Mouse (Mus musculus): ENCODE data around the gene Grik3. TPM values are rescaled to one million over a fixed set of nuclear protein-coding genes. Genes with fewer than 3 reads are reported as not detected.

Gene Grik3
- polyA plus RNA-seq, 1 experiment = 10.3 TPM

DNA sequence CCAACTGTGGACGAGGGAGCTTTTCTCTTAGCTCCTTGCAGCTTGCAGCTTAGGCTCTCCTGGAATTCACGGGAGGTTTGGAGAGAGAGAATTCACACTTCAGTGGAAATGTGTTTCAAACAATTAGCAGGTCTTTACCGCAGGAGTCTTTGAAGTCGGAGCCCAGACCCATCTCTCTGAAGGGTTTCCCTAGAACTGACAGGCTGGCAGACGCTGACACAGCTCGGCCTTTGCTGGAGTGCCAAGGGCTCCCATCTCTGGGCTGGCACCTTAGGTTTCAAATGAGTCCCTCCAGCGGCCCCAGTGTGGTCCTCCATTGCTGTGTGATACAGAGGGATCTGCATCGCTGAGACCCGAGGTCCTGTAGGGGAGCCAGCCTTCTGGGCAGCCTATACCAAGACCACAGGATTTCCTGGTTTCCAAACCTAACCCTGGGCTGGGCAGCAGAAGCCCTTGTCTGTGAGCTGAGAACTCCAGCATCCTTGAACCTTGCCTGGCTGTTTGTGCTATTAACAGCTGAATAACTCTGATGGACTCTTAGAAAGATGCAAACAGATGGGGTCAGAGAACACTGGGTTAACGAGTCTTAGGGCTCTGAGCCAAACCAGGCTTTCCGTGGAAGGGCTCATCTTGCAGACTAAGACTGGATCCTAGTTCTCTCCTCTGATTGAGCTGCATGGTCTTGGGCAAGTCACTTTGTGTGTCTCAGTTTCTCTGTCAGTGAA lies 83.6 kb downstream of the Grik3 start:
- Histone ChIP-seq H3K4me1 (ENCODE audit: control insufficient read depth, insufficient read depth, low read length) (peaks cover 6% of the 10 kb centered on the region), H3K9me3 (replicated peaks; ENCODE audit: control insufficient read depth, insufficient read depth, low read length, poor library complexity, severe bottlenecking) (no peaks in the 10 kb centered on the region), H3K4me3 (ENCODE audit: low read depth, low read length) (no peak overlapping the region), H3K36me3 (ENCODE audit: control insufficient read depth, insufficient read depth, low read length, poor library complexity, severe bottlenecking) (no peaks in the 10 kb centered on the region), H3K27ac (ENCODE audit: insufficient read depth, low read length) (no peak overlapping the region), H3K27me3 (ENCODE audit: control insufficient read depth, insufficient read depth, low read length, poor library complexity, severe bottlenecking) (no peaks in the 10 kb centered on the region), H3K9ac (ENCODE audit: low read depth, poor library complexity, severe bottlenecking) (no peak overlapping the region)
- TF ChIP-seq EP300 (IDR thresholded peaks at IDR 0.05; ENCODE audit: insufficient read depth, low read depth, low read length) (no peak), POLR2A (IDR thresholded peaks at IDR 0.05; ENCODE audit: insufficient read depth, low read length) (no peak), CTCF (IDR thresholded peaks at IDR 0.05; ENCODE audit: low read depth, low read length) (no peak)

DNA sequence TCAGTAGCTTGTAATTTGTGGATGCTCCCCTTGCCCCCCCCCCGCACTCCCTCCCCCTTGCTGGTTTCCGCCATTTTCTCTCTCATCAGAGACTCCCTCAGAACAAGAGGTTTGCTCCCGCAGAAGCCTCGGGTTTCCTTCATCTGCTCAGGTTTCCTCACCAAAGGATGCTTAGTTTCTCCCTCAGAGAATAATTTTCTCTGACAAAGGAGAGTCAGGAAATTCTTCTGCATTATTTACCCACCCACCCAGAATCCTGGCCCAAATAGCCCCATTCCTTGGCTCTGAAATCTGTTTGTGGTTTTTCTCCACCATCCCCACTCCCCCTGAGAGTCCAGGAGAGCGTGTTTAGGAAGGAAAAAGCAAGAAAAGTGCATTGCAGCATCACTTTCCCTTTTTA lies 89.8 kb downstream of the Grik3 start:
- H3K9ac ChIP-seq (ENCODE audit: low read depth, poor library complexity, severe bottlenecking) = no peak overlapping the region
- H3K27me3 ChIP-seq (ENCODE audit: control insufficient read depth, insufficient read depth, low read length, poor library complexity, severe bottlenecking) = no peaks in the 10 kb centered on the region
- peaks cover 15% of the 10 kb centered on the region for H3K4me1 ChIP-seq (ENCODE audit: control insufficient read depth, insufficient read depth, low read length)
- no peak overlapping the region for H3K27ac ChIP-seq (ENCODE audit: insufficient read depth, low read length)
- TF ChIP-seq EP300 (IDR thresholded peaks at IDR 0.05; ENCODE audit: insufficient read depth, low read depth, low read length) (no peak), CTCF (IDR thresholded peaks at IDR 0.05; ENCODE audit: low read depth, low read length) (no peak), POLR2A (IDR thresholded peaks at IDR 0.05; ENCODE audit: insufficient read depth, low read length) (no peak)
- no peaks in the 10 kb centered on the region for H3K36me3 ChIP-seq (ENCODE audit: control insufficient read depth, insufficient read depth, low read length, poor library complexity, severe bottlenecking)
- no peaks in the 10 kb centered on the region for H3K9me3 ChIP-seq (replicated peaks; ENCODE audit: control insufficient read depth, insufficient read depth, low read length, poor library complexity, severe bottlenecking)
- H3K4me3 ChIP-seq (ENCODE audit: low read depth, low read length) = no peak overlapping the region

DNA sequence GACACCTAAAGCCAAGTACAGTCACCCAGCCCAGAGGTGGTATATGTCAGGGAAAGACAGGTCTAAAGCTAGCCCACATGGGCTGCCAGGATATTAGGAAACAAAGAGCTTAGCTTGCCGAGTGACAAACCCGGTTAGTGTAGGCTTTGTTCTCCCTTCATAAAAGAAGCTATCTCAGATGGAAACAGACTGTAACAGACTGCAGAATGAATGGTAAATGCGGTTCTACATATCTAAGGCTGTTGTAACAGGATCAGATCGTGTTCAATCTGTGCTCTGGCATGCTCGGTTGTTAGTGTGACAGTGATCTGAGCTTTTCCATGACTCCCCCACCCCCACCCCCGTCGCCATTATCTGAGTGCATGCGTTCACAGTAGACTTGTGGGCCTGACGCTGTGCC lies 92.8 kb downstream of the Grik3 start:
- TF ChIP-seq EP300 (IDR thresholded peaks at IDR 0.05; ENCODE audit: insufficient read depth, low read depth, low read length) (no peak), POLR2A (IDR thresholded peaks at IDR 0.05; ENCODE audit: insufficient read depth, low read length) (no peak), CTCF (IDR thresholded peaks at IDR 0.05; ENCODE audit: low read depth, low read length) (no peak)
- H3K4me1 ChIP-seq (ENCODE audit: control insufficient read depth, insufficient read depth, low read length) = peaks cover 18% of the 10 kb centered on the region
- H3K27ac ChIP-seq (ENCODE audit: insufficient read depth, low read length) = peak overlapping the region; percentile 63; the same call in 1 of the 2 replicates
- H3K9me3 ChIP-seq (replicated peaks; ENCODE audit: control insufficient read depth, insufficient read depth, low read length, poor library complexity, severe bottlenecking) = no peaks in the 10 kb centered on the region
- no peak overlapping the region for H3K4me3 ChIP-seq (ENCODE audit: low read depth, low read length)
- no peaks in the 10 kb centered on the region for H3K36me3 ChIP-seq (ENCODE audit: control insufficient read depth, insufficient read depth, low read length, poor library complexity, severe bottlenecking)
- no peaks in the 10 kb centered on the region for H3K27me3 ChIP-seq (ENCODE audit: control insufficient read depth, insufficient read depth, low read length, poor library complexity, severe bottlenecking)
- no peak overlapping the region for H3K9ac ChIP-seq (ENCODE audit: low read depth, poor library complexity, severe bottlenecking)

DNA sequence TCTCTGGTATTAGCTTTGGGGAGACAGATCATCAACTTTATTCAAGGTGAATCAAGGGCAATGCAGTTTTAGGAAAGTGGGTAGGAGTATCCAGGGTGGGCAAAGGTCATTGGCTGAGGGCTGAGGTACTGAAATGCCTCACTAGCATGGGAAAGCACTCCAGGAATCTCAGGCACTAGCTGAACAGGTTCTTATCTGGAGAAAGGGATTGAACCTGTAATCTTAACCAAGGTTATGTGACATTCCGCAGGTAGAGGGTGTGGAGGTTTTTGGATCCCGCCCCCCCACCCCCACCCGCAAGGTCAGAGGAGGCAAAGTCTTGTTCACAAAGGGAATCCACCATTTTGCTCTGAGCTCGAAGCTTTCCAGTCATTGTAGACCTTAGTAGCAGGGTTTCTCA lies 93.4 kb downstream of the Grik3 start:
- Histone ChIP-seq H3K9ac (ENCODE audit: low read depth, poor library complexity, severe bottlenecking) (no peak overlapping the region), H3K27me3 (ENCODE audit: control insufficient read depth, insufficient read depth, low read length, poor library complexity, severe bottlenecking) (no peaks in the 10 kb centered on the region), H3K36me3 (ENCODE audit: control insufficient read depth, insufficient read depth, low read length, poor library complexity, severe bottlenecking) (no peaks in the 10 kb centered on the region), H3K4me3 (ENCODE audit: low read depth, low read length) (no peak overlapping the region), H3K9me3 (replicated peaks; ENCODE audit: control insufficient read depth, insufficient read depth, low read length, poor library complexity, severe bottlenecking) (no peaks in the 10 kb centered on the region), H3K4me1 (ENCODE audit: control insufficient read depth, insufficient read depth, low read length) (peaks cover 18% of the 10 kb centered on the region), H3K27ac (ENCODE audit: insufficient read depth, low read length) (peak overlapping the region; percentile 63; the same call in 1 of the 2 replicates)
- TF ChIP-seq EP300 (IDR thresholded peaks at IDR 0.05; ENCODE audit: insufficient read depth, low read depth, low read length) (peak; percentile 62; the same call in 1 of the 2 replicates), POLR2A (IDR thresholded peaks at IDR 0.05; ENCODE audit: insufficient read depth, low read length) (no peak)

DNA sequence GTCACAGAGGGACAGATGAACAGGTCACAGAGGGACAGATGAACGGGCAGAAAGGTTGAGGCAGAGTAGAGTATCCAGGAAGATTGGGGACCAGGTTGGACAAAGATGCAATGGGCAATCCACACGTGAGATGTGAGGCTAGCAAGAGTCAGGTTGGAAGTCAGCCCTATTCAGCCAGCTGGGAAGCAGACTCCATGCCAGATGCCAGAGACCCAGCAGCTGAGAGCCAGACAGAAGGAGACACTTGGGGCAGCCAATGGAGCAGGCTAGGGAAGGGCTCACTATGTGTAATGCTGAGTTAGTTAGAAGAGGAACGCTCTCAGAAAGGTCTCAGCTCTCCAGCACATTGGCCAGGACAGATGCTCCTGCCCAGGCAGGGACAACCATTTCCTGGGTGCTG lies 94.2 kb downstream of the Grik3 start:
- Histone ChIP-seq H3K9ac (ENCODE audit: low read depth, poor library complexity, severe bottlenecking) (no peak overlapping the region), H3K4me3 (ENCODE audit: low read depth, low read length) (no peak overlapping the region), H3K36me3 (ENCODE audit: control insufficient read depth, insufficient read depth, low read length, poor library complexity, severe bottlenecking) (no peaks in the 10 kb centered on the region), H3K27me3 (ENCODE audit: control insufficient read depth, insufficient read depth, low read length, poor library complexity, severe bottlenecking) (no peaks in the 10 kb centered on the region), H3K27ac (ENCODE audit: insufficient read depth, low read length) (no peak overlapping the region), H3K9me3 (replicated peaks; ENCODE audit: control insufficient read depth, insufficient read depth, low read length, poor library complexity, severe bottlenecking) (no peaks in the 10 kb centered on the region), H3K4me1 (ENCODE audit: control insufficient read depth, insufficient read depth, low read length) (peaks cover 18% of the 10 kb centered on the region)
- TF ChIP-seq CTCF (IDR thresholded peaks at IDR 0.05; ENCODE audit: low read depth, low read length) = no peak
- no peak for TF ChIP-seq EP300 (IDR thresholded peaks at IDR 0.05; ENCODE audit: insufficient read depth, low read depth, low read length)
- no peak for TF ChIP-seq POLR2A (IDR thresholded peaks at IDR 0.05; ENCODE audit: insufficient read depth, low read length)

DNA sequence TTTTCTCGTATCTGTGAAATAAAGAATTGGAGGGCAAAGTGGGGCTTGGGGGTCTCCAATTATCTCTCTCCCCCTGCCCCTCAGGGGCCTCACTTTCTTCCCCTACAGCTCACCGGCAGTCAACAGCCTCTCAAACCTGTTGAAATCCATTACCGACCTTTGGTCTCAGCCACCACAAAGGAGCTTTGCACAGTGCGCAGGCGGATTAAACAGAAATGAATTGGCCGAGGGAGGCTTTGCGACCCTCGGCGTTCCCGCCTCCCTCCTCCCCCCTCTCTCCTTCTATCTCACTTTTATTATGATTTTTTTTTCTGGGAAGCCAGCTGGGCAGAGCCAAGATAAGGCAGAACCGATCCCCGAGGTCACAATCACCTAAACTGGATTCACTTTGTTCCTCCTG lies 97.1 kb downstream of the Grik3 start:
- Histone ChIP-seq H3K4me3 (ENCODE audit: low read depth, low read length) (no peak overlapping the region), H3K27me3 (ENCODE audit: control insufficient read depth, insufficient read depth, low read length, poor library complexity, severe bottlenecking) (no peaks in the 10 kb centered on the region), H3K27ac (ENCODE audit: insufficient read depth, low read length) (no peak overlapping the region), H3K9me3 (replicated peaks; ENCODE audit: control insufficient read depth, insufficient read depth, low read length, poor library complexity, severe bottlenecking) (no peaks in the 10 kb centered on the region), H3K4me1 (ENCODE audit: control insufficient read depth, insufficient read depth, low read length) (peaks cover 15% of the 10 kb centered on the region), H3K36me3 (ENCODE audit: control insufficient read depth, insufficient read depth, low read length, poor library complexity, severe bottlenecking) (no peaks in the 10 kb centered on the region), H3K9ac (ENCODE audit: low read depth, poor library complexity, severe bottlenecking) (no peak overlapping the region)
- TF ChIP-seq POLR2A (IDR thresholded peaks at IDR 0.05; ENCODE audit: insufficient read depth, low read length) (no peak), EP300 (IDR thresholded peaks at IDR 0.05; ENCODE audit: insufficient read depth, low read depth, low read length) (no peak), CTCF (IDR thresholded peaks at IDR 0.05; ENCODE audit: low read depth, low read length) (no peak)

Data from ES-Bruce4 (cell line).